Mouse (Mus musculus): ENCODE measurements at regions not wholly inside any gene's neighbourhood (a gene's known extent, or its start where the extent isn't known, plus 50 kb on each side); places are given as distances from the start of the nearest gene placed in this dataset.

GRCm38 (mm10) chr6:98855958-98856357 is 513.4 kb upstream of the Gm765 start:
- TF ChIP-seq CTCF (IDR thresholded peaks at IDR 0.05; ENCODE audit: low read depth) (no peak), EP300 (IDR thresholded peaks at IDR 0.05; ENCODE audit: low read depth) (no peak)

Data from liver, postnatal 0 days (tissue).